Mouse (Mus musculus): ENCODE measurements around the gene B020004J07Rik. TPM values are rescaled to one million over a fixed set of nuclear protein-coding genes. Genes with fewer than 3 reads are reported as not detected.

Gene B020004J07Rik
- not detected for total RNA-seq (2023)

DNA sequence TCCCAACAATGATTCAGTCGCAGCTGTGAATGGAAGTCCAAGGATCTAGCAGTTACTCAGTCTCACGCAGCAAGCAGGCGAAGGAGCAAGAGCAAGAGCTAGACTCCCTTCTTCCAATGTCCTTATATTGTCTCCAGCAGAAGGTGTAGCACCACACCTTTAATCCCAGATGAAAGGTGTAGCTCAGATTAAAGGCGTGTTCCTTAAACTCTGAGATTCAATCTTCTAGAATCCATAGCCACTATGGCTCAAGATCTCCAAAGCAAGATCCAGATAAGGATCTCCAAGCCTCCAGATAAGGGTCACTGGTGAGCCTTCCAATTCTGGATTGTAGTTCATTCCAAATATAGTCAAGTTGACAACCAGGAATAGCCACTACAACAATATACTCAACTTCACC, at the start of gene B020004J07Rik:
Gene B020004J07Rik, minus strand, starts transcription at position 101 of the 400 bp plus-strand sequence.

Other genes starting within 250 kb of the B020004J07Rik start
- 10 to 100 TPM; 27.3 to 27.9 TPM for gene Leprot, start 196.3 kb downstream of the B020004J07Rik start, total RNA-seq (2023)
- not detected for gene Lepr, start 126.6 kb downstream of the B020004J07Rik start, total RNA-seq (2023)
- gene C130073F10Rik, start 49.8 kb upstream of the B020004J07Rik start, total RNA-seq (2023) = not detected
- gene Gm12800, start 65.1 kb upstream of the B020004J07Rik start, total RNA-seq (2023) = not detected
- gene Gm12794, start 96.4 kb upstream of the B020004J07Rik start, total RNA-seq (2023) = not detected
- not detected for gene Gm12790, start 137.0 kb upstream of the B020004J07Rik start, total RNA-seq (2023)
- not detected for gene Gm12789, start 142.6 kb upstream of the B020004J07Rik start, total RNA-seq (2023)
- gene Pde4b, start 243.5 kb upstream of the B020004J07Rik start, total RNA-seq (2023) = 100 to 1,000 TPM; 152 to 160 TPM